Mouse (Mus musculus) G1E (cell line): ENCODE data around the gene Tnik. TPM values are rescaled to one million over a fixed set of nuclear protein-coding genes. Genes with fewer than 3 reads are reported as not detected.

ENCODE experiments used
- ATAC-seq: 2 replicates; pipeline ENCODE4 v1.8.0; 2016; ENCODE audit warnings: mild to moderate bottlenecking; ENCODE audit not compliant: insufficient number of reproducible peaks, poor library complexity, low FRiP score, severe bottlenecking; ENCODE audit errors: extremely low read depth
- DNase-seq: peaks from one replicate; pipeline ENCODE4 v3.0.0; 2012; ENCODE audit warnings: low spot score
- H3K27me3 ChIP-seq: 2 replicates; pipeline ENCODE4 v1.6.1; 2012; ENCODE audit warnings: mild to moderate bottlenecking, low read length, inconsistent platforms; ENCODE audit not compliant: insufficient read depth
- H3K36me3 ChIP-seq: replicated peaks from 2 replicates; pipeline ENCODE3; 2012; ENCODE audit warnings: mild to moderate bottlenecking, inconsistent platforms
- H3K4me1 ChIP-seq: 2 replicates; pipeline ENCODE4 v1.6.1; 2012; ENCODE audit warnings: low read depth, low read length, inconsistent platforms, mixed read lengths; ENCODE audit not compliant: insufficient read depth
- H3K4me3 ChIP-seq: 2 replicates; pipeline ENCODE4 v1.5.1; 2012; ENCODE audit warnings: low read depth, mild to moderate bottlenecking, inconsistent platforms, low read length, moderate library complexity, mixed read lengths
- H3K9me3 ChIP-seq: replicated peaks from 2 replicates; pipeline ENCODE4 v1.6.1; 2012; ENCODE audit warnings: inconsistent platforms
- CTCF ChIP-seq: IDR thresholded peaks from 2 replicates; pipeline ENCODE4 v1.5.1; 2012; ENCODE audit warnings: low read depth, low read length, inconsistent platforms, mixed read lengths
- GATA1 ChIP-seq: IDR thresholded peaks from 2 replicates; pipeline ENCODE4 v1.6.1; 2012; ENCODE audit warnings: borderline replicate concordance, low read length, inconsistent platforms, mixed read lengths
- GATA2 ChIP-seq: IDR thresholded peaks from 2 replicates; pipeline ENCODE4 v1.6.1; 2012; ENCODE audit warnings: low read depth, low read length, inconsistent platforms, borderline replicate concordance
- POLR2AphosphoS5 ChIP-seq: IDR thresholded peaks from 2 replicates; pipeline ENCODE4 v1.6.1; 2012; ENCODE audit warnings: low read depth, low read length, inconsistent platforms; ENCODE audit not compliant: insufficient replicate concordance
- TAL1 ChIP-seq: conservative IDR thresholded peaks from 2 replicates; pipeline ENCODE4 v1.6.1; 2012; ENCODE audit warnings: low read depth, low read length, inconsistent platforms, mixed read lengths
- polyA plus RNA-seq: library from polyadenylated mRNA; stranded (reverse); fragments of >175 nt; gene quantifications from 2 replicates; pipeline ENCODE4 v1.2.3, GENCODE M21; 2012
- total RNA-seq, 2 experiments: library from RNA; stranded (forward) in 1 of 2; stranded (reverse) in 1 of 2; fragments of 200-1000 nt in 1 of 2; fragments of >200 nt in 1 of 2; fragmentation: Nextera tagmentation in 1 of 2; gene quantifications; 2 replicates each; pipeline ENCODE4 v1.2.3; 2014 to 2017

Gene Tnik
- total and polyA plus RNA-seq, 3 experiments, result 0.69 to 4.6 (median 1.1) TPM

GRCm38 (mm10) chr3:28263948-28264840 is 1.2 kb downstream of the Tnik start:
- no peaks in the 10 kb centered on the region for H3K4me1 ChIP-seq
- no peaks in the 10 kb centered on the region for H3K36me3 ChIP-seq
- no peak for DNase-seq
- no peak overlapping the region for H3K4me3 ChIP-seq
- no peaks in the 10 kb centered on the region for H3K9me3 ChIP-seq
- TF ChIP-seq GATA2, result no peak
- TF ChIP-seq TAL1, result no peak
- TF ChIP-seq CTCF, result no peak
- TF ChIP-seq GATA1, result no peak
- no peak for TF ChIP-seq POLR2AphosphoS5
- ATAC-seq, result no peak
- H3K27me3 ChIP-seq, result peaks cover 19% of the 10 kb centered on the region

GRCm38 (mm10) chr3:28264841-28265150 is 1.8 kb downstream of the Tnik start:
- H3K27me3 ChIP-seq, result peaks cover 19% of the 10 kb centered on the region
- no peaks in the 10 kb centered on the region for H3K36me3 ChIP-seq
- H3K4me3 ChIP-seq, result no peak overlapping the region
- H3K4me1 ChIP-seq, result no peaks in the 10 kb centered on the region
- no peak for TF ChIP-seq GATA2
- no peak for TF ChIP-seq CTCF
- TF ChIP-seq TAL1, result no peak
- TF ChIP-seq GATA1, result no peak
- no peak for TF ChIP-seq POLR2AphosphoS5
- no peaks in the 10 kb centered on the region for H3K9me3 ChIP-seq
- ATAC-seq (no peak), DNase-seq (no peak)

DNA sequence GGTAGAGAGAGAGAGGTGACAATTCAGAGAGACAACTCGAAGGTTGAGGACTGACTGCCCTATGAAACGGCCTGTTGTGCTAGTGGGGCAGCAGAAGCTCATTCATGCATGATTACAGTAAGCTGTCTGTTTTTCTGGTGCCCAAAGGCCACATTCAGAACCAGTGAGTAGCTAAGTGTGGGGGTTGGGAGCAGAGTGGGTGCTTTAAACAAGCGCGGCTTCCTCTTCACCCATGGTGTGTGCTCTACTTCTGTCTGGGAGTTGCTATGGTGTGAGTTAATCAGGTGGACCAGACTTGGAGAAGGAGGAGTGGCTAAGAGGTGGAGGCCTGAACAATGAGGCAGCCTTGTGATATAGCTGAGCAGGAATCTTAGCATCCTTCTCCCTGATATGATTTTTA is 2.2 kb downstream of the Tnik start:
- no peak for TF ChIP-seq GATA1
- TF ChIP-seq TAL1, result no peak
- TF ChIP-seq CTCF, result no peak
- no peak for TF ChIP-seq POLR2AphosphoS5
- TF ChIP-seq GATA2, result no peak
- no peak overlapping the region for H3K4me3 ChIP-seq
- H3K9me3 ChIP-seq, result no peaks in the 10 kb centered on the region
- ATAC-seq (no peak), DNase-seq (no peak)
- peaks cover 19% of the 10 kb centered on the region for H3K27me3 ChIP-seq
- no peaks in the 10 kb centered on the region for H3K36me3 ChIP-seq
- no peaks in the 10 kb centered on the region for H3K4me1 ChIP-seq

GRCm38 (mm10) chr3:28265656-28266055 is 2.6 kb downstream of the Tnik start:
- H3K36me3 ChIP-seq, result no peaks in the 10 kb centered on the region
- H3K4me3 ChIP-seq, result no peak overlapping the region
- DNase-seq (no peak), ATAC-seq (no peak)
- no peaks in the 10 kb centered on the region for H3K4me1 ChIP-seq
- TF ChIP-seq TAL1 (no peak), POLR2AphosphoS5 (no peak), CTCF (no peak), GATA2 (no peak), GATA1 (no peak)
- H3K9me3 ChIP-seq, result no peaks in the 10 kb centered on the region
- peaks cover 19% of the 10 kb centered on the region for H3K27me3 ChIP-seq

DNA sequence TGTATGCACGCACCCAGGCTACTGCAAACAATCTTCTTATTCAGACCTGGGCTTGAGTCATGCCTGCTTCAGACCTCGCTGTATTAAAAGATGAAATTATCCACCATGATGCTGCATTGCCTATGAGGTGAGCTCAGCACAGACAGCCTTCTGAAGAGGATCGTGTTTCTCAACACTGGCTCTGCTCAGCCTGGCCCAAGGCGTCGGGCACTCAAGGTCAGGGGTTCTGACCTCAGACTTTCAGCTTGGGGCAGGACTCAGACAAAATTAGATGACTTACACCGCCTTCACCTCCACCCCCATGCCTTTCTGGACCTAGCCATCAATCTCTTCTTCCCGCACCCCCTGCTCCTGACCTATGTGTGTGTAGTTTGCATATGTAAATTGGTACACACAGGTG is 4.2 kb downstream of the Tnik start:
- TF ChIP-seq GATA2, result no peak
- no peak for TF ChIP-seq TAL1
- DNase-seq (no peak), ATAC-seq (no peak)
- H3K4me3 ChIP-seq, result no peak overlapping the region
- peaks cover 18% of the 10 kb centered on the region for H3K27me3 ChIP-seq
- no peaks in the 10 kb centered on the region for H3K4me1 ChIP-seq
- no peaks in the 10 kb centered on the region for H3K36me3 ChIP-seq
- no peaks in the 10 kb centered on the region for H3K9me3 ChIP-seq

DNA sequence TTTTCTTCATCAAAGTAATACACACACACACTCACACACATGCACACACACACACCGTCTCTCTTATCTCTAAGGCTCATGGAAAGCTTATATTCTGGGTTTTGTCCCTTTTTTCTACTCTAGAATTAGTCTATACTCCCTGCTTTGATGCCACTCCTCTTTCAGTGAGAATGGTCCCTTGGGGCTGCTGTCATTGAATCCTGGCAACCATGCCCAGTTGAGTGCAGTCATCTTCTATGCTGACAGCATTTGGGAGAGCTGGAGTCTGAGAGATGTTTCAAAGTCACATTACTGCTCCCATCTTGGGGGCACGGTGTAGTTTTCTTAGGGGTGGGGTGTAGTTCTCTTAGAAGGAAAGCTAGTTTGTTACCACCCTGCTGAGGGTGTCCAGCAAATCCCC is 6.7 kb downstream of the Tnik start:
- Histone ChIP-seq H3K9me3 (no peaks in the 10 kb centered on the region), H3K36me3 (no peaks in the 10 kb centered on the region), H3K27me3 (no peaks in the 10 kb centered on the region; the same call in 1 of the 2 replicates), H3K4me1 (no peaks in the 10 kb centered on the region), H3K4me3 (no peak overlapping the region)
- no peak for ATAC-seq
- TF ChIP-seq CTCF (no peak), GATA2 (no peak), GATA1 (no peak), TAL1 (no peak), POLR2AphosphoS5 (no peak)
- no peak for DNase-seq
